Mouse (Mus musculus): ENCODE data around the gene Gkap1. TPM values are rescaled to one million over a fixed set of nuclear protein-coding genes. Genes with fewer than 3 reads are reported as not detected.

The Gkap1 gene
- 43.7 and 54.2 TPM in 2 replicates for polyA plus RNA-seq (2015; fragmentation: Nextera tagmentation; extraction: Ambion mirVana)

DNA sequence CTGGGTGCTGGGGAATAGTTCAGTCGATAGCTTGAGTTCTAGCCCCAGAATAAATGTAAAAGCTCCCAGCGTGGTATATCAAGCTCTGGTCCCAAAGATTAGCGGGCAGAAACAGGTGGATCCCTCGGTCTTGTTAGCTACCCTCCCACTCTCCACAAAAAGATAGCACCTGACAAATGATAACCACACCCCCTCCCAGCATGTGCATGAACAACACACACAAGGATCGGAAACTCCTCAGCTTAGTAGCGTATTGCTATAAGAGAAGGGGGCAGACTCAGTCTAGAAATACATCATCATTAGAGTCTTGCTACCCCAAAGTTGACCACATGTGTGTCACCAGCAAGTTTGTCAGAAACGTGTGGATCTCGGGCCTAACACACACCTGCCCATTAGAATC is at the start of gene Gkap1:
Gkap1 (minus strand) TSS at position 101 of the 400 bp plus-strand sequence.
- peak within 1 kb of the TSS; percentile 90 for H3K9ac ChIP-seq (ENCODE audit: low read depth, low read length)
- no peaks in the 10 kb centered on the region for H3K9me3 ChIP-seq (replicated peaks; ENCODE audit: low read length)
- peak within 1 kb of the TSS; percentile 94 for H3K4me3 ChIP-seq (replicated peaks; ENCODE audit: low read depth, low read length)
- H3K27me3 ChIP-seq (ENCODE audit: insufficient read depth, low read length) = no peaks in the 10 kb centered on the region
- DNase-seq (ENCODE audit: low spot score) = no peak
- H3K27ac ChIP-seq = peak within 1 kb of the TSS; percentile 86
- no peaks in the 10 kb centered on the region for H3K36me3 ChIP-seq (ENCODE audit: insufficient read depth, low read length)
- no peak for ATAC-seq (replicated peaks; ENCODE audit: low FRiP score, low read depth)
- peak within 1 kb of the TSS; percentile 83 for H3K4me2 ChIP-seq (ENCODE audit: low read length)
- TF ChIP-seq CTCF (IDR thresholded peaks at IDR 0.05; ENCODE audit: low read depth) = no peak
- 85% methylated on average over 8 of the region's 8 CpGs for WGBS
- H3K4me1 ChIP-seq (replicated peaks; ENCODE audit: insufficient read depth, low read length) = 0 out of 2 replicates have a peak, but pooled peaks cover 3% of the 10 kb centered on the region

DNA sequence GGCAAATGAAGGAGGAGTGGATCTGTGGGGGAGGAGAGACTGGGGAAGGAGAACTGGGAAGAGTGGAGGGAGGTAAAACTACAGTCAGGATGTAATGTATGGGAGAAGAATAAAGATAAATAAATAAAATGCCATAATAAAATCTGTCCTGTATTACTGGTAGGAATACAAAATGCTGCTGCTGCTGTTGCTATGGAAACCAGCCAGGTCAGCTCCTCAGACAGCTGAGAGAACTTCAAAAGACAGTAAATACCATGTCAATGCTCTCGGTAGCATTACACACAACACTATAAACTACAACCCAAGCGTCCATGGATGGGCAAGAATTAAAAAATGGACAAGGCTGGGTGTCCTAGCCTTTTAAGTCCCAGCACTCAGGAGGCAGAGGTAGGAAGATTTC is 42.3 kb upstream of the Gkap1 start:
- H3K9me3 ChIP-seq (replicated peaks; ENCODE audit: low read length) = no peaks in the 10 kb centered on the region
- H3K27me3 ChIP-seq (ENCODE audit: insufficient read depth, low read length) = no peaks in the 10 kb centered on the region
- no peak overlapping the region for H3K4me3 ChIP-seq (replicated peaks; ENCODE audit: low read depth, low read length)
- DNase-seq (ENCODE audit: low spot score) = no peak
- ATAC-seq (replicated peaks; ENCODE audit: low FRiP score, low read depth) = no peak
- no peaks in the 10 kb centered on the region for H3K4me1 ChIP-seq (replicated peaks; ENCODE audit: insufficient read depth, low read length)
- no peak overlapping the region for H3K4me2 ChIP-seq (ENCODE audit: low read length)
- H3K27ac ChIP-seq = no peak overlapping the region
- TF ChIP-seq CTCF (IDR thresholded peaks at IDR 0.05; ENCODE audit: low read depth) = no peak
- H3K9ac ChIP-seq (ENCODE audit: low read depth, low read length) = no peak overlapping the region
- no peaks in the 10 kb centered on the region for H3K36me3 ChIP-seq (ENCODE audit: insufficient read depth, low read length)
- 65% methylated on average over 2 of the region's 2 CpGs for WGBS

DNA sequence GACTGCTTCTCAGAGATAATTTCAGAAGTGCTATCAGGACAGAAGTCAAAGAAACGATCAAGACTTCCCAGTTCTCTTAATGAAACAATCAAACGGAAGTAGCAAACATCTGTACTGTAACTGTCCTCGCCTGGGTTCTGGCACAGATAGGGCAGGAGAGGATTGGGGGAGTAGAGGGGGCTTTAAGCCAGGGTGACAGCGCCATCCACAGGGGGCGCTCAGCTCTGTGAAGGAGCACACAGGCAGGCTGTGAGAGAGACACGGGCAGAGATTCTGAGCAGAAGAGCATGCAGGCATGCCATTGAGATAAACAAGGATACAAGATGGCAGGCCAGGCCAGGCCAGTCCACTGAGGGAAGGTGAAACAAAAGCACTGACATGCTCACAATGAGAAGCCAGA is 39.5 kb upstream of the Gkap1 start:
- no peak overlapping the region for H3K4me3 ChIP-seq (replicated peaks; ENCODE audit: low read depth, low read length)
- no peaks in the 10 kb centered on the region for H3K36me3 ChIP-seq (ENCODE audit: insufficient read depth, low read length)
- no peaks in the 10 kb centered on the region for H3K9me3 ChIP-seq (replicated peaks; ENCODE audit: low read length)
- H3K9ac ChIP-seq (ENCODE audit: low read depth, low read length) = no peak overlapping the region
- H3K4me1 ChIP-seq (replicated peaks; ENCODE audit: insufficient read depth, low read length) = no peaks in the 10 kb centered on the region
- no peak for ATAC-seq (replicated peaks; ENCODE audit: low FRiP score, low read depth)
- no peaks in the 10 kb centered on the region for H3K27me3 ChIP-seq (ENCODE audit: insufficient read depth, low read length)
- no peak for DNase-seq (ENCODE audit: low spot score)
- no peak for TF ChIP-seq CTCF (IDR thresholded peaks at IDR 0.05; ENCODE audit: low read depth)
- WGBS = 61% methylated on average over 6 of the region's 6 CpGs
- H3K27ac ChIP-seq = no peak overlapping the region
- H3K4me2 ChIP-seq (ENCODE audit: low read length) = no peak overlapping the region

DNA sequence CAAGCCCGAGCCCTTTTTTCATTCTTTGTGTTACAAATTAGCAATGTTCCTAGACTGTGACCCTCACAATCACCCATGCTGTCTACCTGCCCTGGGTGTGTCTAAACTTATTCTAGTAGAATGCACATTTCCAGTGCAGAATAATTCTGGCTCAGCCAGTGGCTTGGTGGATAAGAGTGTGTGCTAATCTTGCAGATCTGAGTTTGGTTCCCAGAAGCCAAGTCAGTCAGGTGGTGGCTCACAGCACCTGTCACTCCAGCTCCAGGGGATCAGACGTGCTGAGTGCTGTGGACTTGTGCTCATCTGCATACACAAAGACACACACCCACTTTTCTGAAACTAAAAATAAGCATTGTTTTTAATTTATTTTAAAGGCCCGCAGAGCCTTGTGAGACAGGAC is 38.3 kb upstream of the Gkap1 start:
- no peaks in the 10 kb centered on the region for H3K4me1 ChIP-seq (replicated peaks; ENCODE audit: insufficient read depth, low read length)
- ATAC-seq (replicated peaks; ENCODE audit: low FRiP score, low read depth) = no peak
- H3K27ac ChIP-seq = no peak overlapping the region
- no peak for DNase-seq (ENCODE audit: low spot score)
- no peaks in the 10 kb centered on the region for H3K36me3 ChIP-seq (ENCODE audit: insufficient read depth, low read length)
- no peak overlapping the region for H3K9ac ChIP-seq (ENCODE audit: low read depth, low read length)
- no peaks in the 10 kb centered on the region for H3K9me3 ChIP-seq (replicated peaks; ENCODE audit: low read length)
- WGBS = 85% methylated on average over 3 of the region's 3 CpGs
- no peak overlapping the region for H3K4me2 ChIP-seq (ENCODE audit: low read length)
- TF ChIP-seq CTCF (IDR thresholded peaks at IDR 0.05; ENCODE audit: low read depth) = no peak
- H3K4me3 ChIP-seq (replicated peaks; ENCODE audit: low read depth, low read length) = no peak overlapping the region
- no peaks in the 10 kb centered on the region for H3K27me3 ChIP-seq (ENCODE audit: insufficient read depth, low read length)

DNA sequence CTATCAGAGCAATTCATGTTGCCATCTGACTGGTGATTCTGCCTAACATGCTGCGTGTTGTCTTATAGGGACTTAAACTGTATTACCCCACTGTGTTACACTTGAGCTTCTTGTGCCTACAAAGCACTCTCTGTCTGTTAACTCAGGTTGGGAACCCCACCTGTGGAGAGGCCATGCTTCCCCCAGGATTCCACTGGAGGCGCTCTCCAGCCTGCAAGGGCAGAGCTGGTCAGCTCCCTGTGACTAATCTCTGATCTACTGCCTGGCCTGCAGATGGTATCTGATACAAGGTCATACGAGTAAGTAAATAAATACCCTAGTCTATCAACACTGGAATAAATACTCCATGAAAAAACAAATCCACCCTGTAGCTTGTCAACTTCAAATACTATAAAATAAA is 35.9 kb upstream of the Gkap1 start:
- TF ChIP-seq CTCF (IDR thresholded peaks at IDR 0.05; ENCODE audit: low read depth) = peak; percentile 53; the same call in 1 of the 2 replicates
- WGBS = 54% methylated on average over 3 of the region's 3 CpGs
- Histone ChIP-seq H3K9me3 (replicated peaks; ENCODE audit: low read length) (no peaks in the 10 kb centered on the region), H3K4me3 (replicated peaks; ENCODE audit: low read depth, low read length) (no peak overlapping the region), H3K9ac (ENCODE audit: low read depth, low read length) (no peak overlapping the region), H3K27me3 (ENCODE audit: insufficient read depth, low read length) (no peaks in the 10 kb centered on the region), H3K27ac (no peak overlapping the region), H3K4me1 (replicated peaks; ENCODE audit: insufficient read depth, low read length) (no peaks in the 10 kb centered on the region), H3K4me2 (ENCODE audit: low read length) (no peak overlapping the region), H3K36me3 (ENCODE audit: insufficient read depth, low read length) (no peaks in the 10 kb centered on the region)
- DNase-seq (ENCODE audit: low spot score) (no peak), ATAC-seq (replicated peaks; ENCODE audit: low FRiP score, low read depth) (no peak; the same call in 1 of the 2 replicates)

DNA sequence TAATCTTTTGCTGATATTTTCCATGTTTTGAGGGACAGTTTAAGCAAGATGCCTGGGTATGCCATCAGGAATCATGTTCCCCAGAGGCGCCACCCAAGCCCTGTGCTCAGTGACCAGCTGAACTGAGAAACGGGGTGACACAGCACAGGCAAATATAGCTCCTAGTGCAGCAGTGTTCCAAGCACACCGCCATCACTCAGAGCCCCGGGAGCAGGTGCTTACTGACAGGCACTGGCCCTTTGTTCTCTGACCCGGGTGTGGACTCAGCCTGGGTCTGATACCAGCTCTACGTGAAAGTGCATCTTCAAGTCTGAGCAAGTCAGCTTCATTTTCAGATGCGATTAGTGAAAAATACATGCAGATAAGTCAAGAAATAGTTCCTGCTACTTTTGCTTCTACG is 34.0 kb upstream of the Gkap1 start:
- H3K9me3 ChIP-seq (replicated peaks; ENCODE audit: low read length) = no peaks in the 10 kb centered on the region
- no peak for TF ChIP-seq CTCF (IDR thresholded peaks at IDR 0.05; ENCODE audit: low read depth)
- H3K4me3 ChIP-seq (replicated peaks; ENCODE audit: low read depth, low read length) = no peak overlapping the region
- H3K36me3 ChIP-seq (ENCODE audit: insufficient read depth, low read length) = no peaks in the 10 kb centered on the region
- ATAC-seq (replicated peaks; ENCODE audit: low FRiP score, low read depth) = no peak
- no peaks in the 10 kb centered on the region for H3K27me3 ChIP-seq (ENCODE audit: insufficient read depth, low read length)
- 73% methylated on average over 8 of the region's 8 CpGs for WGBS
- H3K9ac ChIP-seq (ENCODE audit: low read depth, low read length) = no peak overlapping the region
- no peak overlapping the region for H3K27ac ChIP-seq
- H3K4me2 ChIP-seq (ENCODE audit: low read length) = no peak overlapping the region
- no peaks in the 10 kb centered on the region for H3K4me1 ChIP-seq (replicated peaks; ENCODE audit: insufficient read depth, low read length)
- no peak for DNase-seq (ENCODE audit: low spot score)

DNA sequence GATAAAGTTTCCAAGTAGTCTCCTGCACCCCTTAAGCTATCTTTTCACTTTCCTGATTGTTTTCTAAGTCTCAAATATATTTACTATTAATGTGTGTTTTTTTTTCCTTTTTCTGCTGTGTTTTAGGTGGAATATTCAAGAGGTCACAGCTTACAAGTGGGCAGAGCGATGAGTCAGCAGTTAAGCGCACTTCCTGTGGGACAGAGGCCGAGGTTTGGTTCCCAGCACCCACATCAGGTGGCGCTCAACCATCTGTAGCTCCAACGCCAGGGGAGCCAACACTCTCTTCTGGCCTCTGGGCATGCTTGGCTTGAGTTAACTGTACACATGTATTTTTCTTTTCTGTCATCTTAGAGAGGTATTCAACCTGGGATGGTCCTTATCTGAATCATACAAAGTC is 32.0 kb upstream of the Gkap1 start:
- Histone ChIP-seq H3K4me3 (replicated peaks; ENCODE audit: low read depth, low read length) (no peak overlapping the region), H3K27me3 (ENCODE audit: insufficient read depth, low read length) (no peaks in the 10 kb centered on the region), H3K9ac (ENCODE audit: low read depth, low read length) (no peak overlapping the region), H3K27ac (no peak overlapping the region), H3K36me3 (ENCODE audit: insufficient read depth, low read length) (no peaks in the 10 kb centered on the region), H3K4me1 (replicated peaks; ENCODE audit: insufficient read depth, low read length) (no peaks in the 10 kb centered on the region), H3K9me3 (replicated peaks; ENCODE audit: low read length) (no peaks in the 10 kb centered on the region), H3K4me2 (ENCODE audit: low read length) (no peak overlapping the region)
- WGBS = 89% methylated on average over 5 of the region's 5 CpGs
- TF ChIP-seq CTCF (IDR thresholded peaks at IDR 0.05; ENCODE audit: low read depth) = no peak
- no peak for ATAC-seq (replicated peaks; ENCODE audit: low FRiP score, low read depth)
- no peak for DNase-seq (ENCODE audit: low spot score)
